Mouse (Mus musculus) lung, postnatal 25 days (tissue): ENCODE measurements around the gene Gm17490.
A peak's percentile ranks its signal among the peaks of the same experiment; 100 is the strongest.

ENCODE experiments used
- DNase-seq: peaks from one replicate; pipeline ENCODE4 v3.0.0; 2022; ENCODE audit warnings: low spot score

Gene Gm17490

GRCm38 (mm10) chr2:11625890-11626289, at the start of gene Gm17490:
Gene Gm17490, minus strand, starts transcription at chr2:11626264.
- DNase-seq = no peak

GRCm38 (mm10) chr2:11672144-11672543, 46.1 kb upstream of the Gm17490 start:
- no peak for DNase-seq

GRCm38 (mm10) chr2:11665326-11665725, 39.3 kb upstream of the Gm17490 start:
- no peak for DNase-seq

- DNase-seq = no peak
Observed at GRCm38 (mm10) chr2:11664806-11665205, 38.7 kb upstream of the Gm17490 start.

- no peak for DNase-seq
Observed at GRCm38 (mm10) chr2:11664367-11664766, 38.3 kb upstream of the Gm17490 start.

- peak; percentile 86 for DNase-seq
Observed at GRCm38 (mm10) chr2:11663961-11664360, 37.9 kb upstream of the Gm17490 start.

GRCm38 (mm10) chr2:11662907-11663230, 36.8 kb upstream of the Gm17490 start:
- DNase-seq = no peak

- no peak for DNase-seq
Observed at GRCm38 (mm10) chr2:11662143-11662906, 36.3 kb upstream of the Gm17490 start.

GRCm38 (mm10) chr2:11659263-11659662, 33.2 kb upstream of the Gm17490 start:
- DNase-seq = no peak

GRCm38 (mm10) chr2:11657581-11657980, 31.5 kb upstream of the Gm17490 start:
- no peak for DNase-seq

- DNase-seq = no peak
Observed at GRCm38 (mm10) chr2:11654990-11655931, 29.2 kb upstream of the Gm17490 start.

- DNase-seq = no peak
Observed at GRCm38 (mm10) chr2:11653780-11654179, 27.7 kb upstream of the Gm17490 start.

- DNase-seq = no peak
Observed at GRCm38 (mm10) chr2:11653330-11653729, 27.3 kb upstream of the Gm17490 start.

GRCm38 (mm10) chr2:11652780-11653179, 26.7 kb upstream of the Gm17490 start:
- no peak for DNase-seq

- no peak for DNase-seq
Observed at GRCm38 (mm10) chr2:11652196-11652595, 26.1 kb upstream of the Gm17490 start.

- no peak for DNase-seq
Observed at GRCm38 (mm10) chr2:11651476-11651875, 25.4 kb upstream of the Gm17490 start.

GRCm38 (mm10) chr2:11645297-11645696, 19.2 kb upstream of the Gm17490 start:
- no peak for DNase-seq

- DNase-seq = no peak
Observed at GRCm38 (mm10) chr2:11644057-11644456, 18.0 kb upstream of the Gm17490 start.

GRCm38 (mm10) chr2:11642451-11642941, 16.4 kb upstream of the Gm17490 start, which contains the start of gene Il2ra:
Gene Il2ra, plus strand, starts transcription at chr2:11642807.
- DNase-seq = no peak

GRCm38 (mm10) chr2:11637115-11637514, 11.1 kb upstream of the Gm17490 start:
- DNase-seq = peak; percentile 17

GRCm38 (mm10) chr2:11636138-11636480, 10.0 kb upstream of the Gm17490 start:
- DNase-seq = no peak

- DNase-seq = no peak
Observed at GRCm38 (mm10) chr2:11635471-11636137, 9.5 kb upstream of the Gm17490 start.
